In the genomic region with DNA sequence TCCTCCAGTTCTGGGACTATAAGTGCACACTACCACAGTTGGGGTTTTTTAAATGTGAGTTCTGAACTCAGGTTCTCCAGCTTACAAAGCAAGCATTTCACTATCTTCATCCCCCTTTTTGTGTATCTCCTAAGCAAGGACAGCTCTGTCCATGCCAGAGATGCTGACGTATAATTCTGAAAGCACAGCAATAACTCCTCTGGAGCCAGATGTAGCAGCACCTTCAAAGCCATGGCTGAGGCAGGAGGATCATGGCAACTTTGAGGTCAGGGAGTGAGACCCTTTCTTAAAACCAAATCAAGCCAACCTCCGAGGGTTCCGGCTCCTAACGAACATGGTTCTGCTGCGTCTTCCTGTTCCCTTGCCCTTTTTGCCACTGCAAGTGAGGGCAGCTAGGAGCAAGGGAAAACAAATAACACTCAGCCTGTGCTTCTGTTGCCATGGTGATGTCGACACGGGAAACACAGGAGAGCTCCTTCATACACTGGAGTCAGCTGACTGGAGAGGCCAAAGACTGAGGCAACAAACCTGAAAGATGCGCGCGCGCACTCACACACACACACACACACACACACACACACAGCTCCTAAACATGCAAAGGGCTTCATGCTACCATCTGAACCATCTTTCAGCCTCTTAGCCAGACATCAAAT, we compare ENCODE assay signal across 13 mouse cellular contexts. TPM values are rescaled to one million over a fixed set of nuclear protein-coding genes. Genes with fewer than 3 reads are reported as not detected.
DNase-seq lines count a peak whose midpoint lies in the region; ATAC-seq and TF ChIP-seq lines count a peak whose summit lies in the region.
"Had no signal": no experiment of that assay in that cellular context is flagged by ENCODE, and none has a peak within 500 bp of the region (broad histone marks: within the 10 kb centered on the region; RNA-seq: fewer than 3 reads in every experiment).

No protein-coding gene starts in this region.

- H3K27me3 ChIP-seq in forebrain, embryonic 11.5 days (ENCODE audit: control insufficient read depth, insufficient read depth, low read length), result no peaks in the 10 kb centered on the region
- H3K27me3 ChIP-seq in neural tube, embryonic 13.5 days, result no peaks in the 10 kb centered on the region

- H3K4me1 ChIP-seq in forebrain, embryonic 11.5 days (replicated peaks; ENCODE audit: control insufficient read depth, insufficient read depth, low read length), result peaks cover 16% of the 10 kb centered on the region
- H3K4me1 ChIP-seq in lung, adult 2 months (ENCODE audit: control insufficient read depth, insufficient read depth, low read length), result no peaks in the 10 kb centered on the region
- H3K4me1 ChIP-seq in neural tube, embryonic 13.5 days (replicated peaks), result peaks cover 40% of the 10 kb centered on the region

- no peak overlapping the region for H3K4me3 ChIP-seq in forebrain, embryonic 11.5 days (ENCODE audit: low read depth, low read length)
- H3K4me3 ChIP-seq in lung, adult 2 months (replicated peaks; ENCODE audit: extremely low read depth, low read depth, low read length), result no peak overlapping the region
- no peak overlapping the region for H3K4me3 ChIP-seq in neural tube, embryonic 13.5 days

- no peaks in the 10 kb centered on the region for H3K36me3 ChIP-seq in forebrain, embryonic 11.5 days (ENCODE audit: control insufficient read depth, insufficient read depth, low read length)
- H3K36me3 ChIP-seq in neural tube, embryonic 13.5 days, result no peaks in the 10 kb centered on the region

- ATAC-seq in forebrain, embryonic 11.5 days (replicated peaks; ENCODE audit: low FRiP score), result peak; percentile 81
- peak; percentile 75 for ATAC-seq in neural tube, embryonic 13.5 days (ENCODE audit: low read depth)
- ATAC-seq in megakaryocyte progenitor cell, adult 5-6 weeks (replicated peaks; ENCODE audit: poor library complexity), result no peak
- ATAC-seq: CD4-positive, CD25-positive, alpha-beta regulatory T cell, adult 4 months had no signal

- peak; percentile 20 to 38 for DNase-seq in layer of hippocampus, postnatal 10 days (ENCODE audit: low spot score in 2 of 2)
- DNase-seq in layer of hippocampus, postnatal 25 days (ENCODE audit: extremely low spot score in 1 of 2, low spot score in 1 of 2), result no peak
- peak; percentile 67 for DNase-seq in forebrain, embryonic 11.5 days (ENCODE audit: low spot score)
- DNase-seq in lung, adult 2 months, result peak; percentile 43
- no peak for DNase-seq in kidney, adult 8-10 months
- no peak for DNase-seq in cerebellum, postnatal 36 days
- DNase-seq: spleen, adult 18-20 months had no signal

- peak overlapping the region; percentile 21; the same call in 1 of the 2 replicates for H3K4me2 ChIP-seq in forebrain, embryonic 11.5 days (ENCODE audit: low read depth, low read length, severe bottlenecking)
- H3K4me2 ChIP-seq in neural tube, embryonic 13.5 days, result peak overlapping the region; percentile 21; the same call in 1 of the 2 replicates

- 0 out of 2 replicates have a peak, but pooled peaks have one; percentile 15 for TF ChIP-seq POLR2A in lung, adult 2 months (IDR thresholded peaks at IDR 0.05; ENCODE audit: borderline replicate concordance, extremely low read depth, low read depth, low read length)

- no peak overlapping the region for H3K9ac ChIP-seq in forebrain, embryonic 11.5 days (ENCODE audit: low read length)
- peak overlapping the region; percentile 12; the same call in 1 of the 2 replicates for H3K9ac ChIP-seq in neural tube, embryonic 13.5 days

- WGBS in forebrain, embryonic 11.5 days, result 43% methylated on average over 11 of the region's 11 CpGs
- WGBS in lung, adult 2 months, result 46% methylated on average over 11 of the region's 11 CpGs
- 41% methylated on average over 11 of the region's 11 CpGs for WGBS in neural tube, embryonic 13.5 days

- no peak for TF ChIP-seq CTCF in lung, adult 2 months (IDR thresholded peaks at IDR 0.05; ENCODE audit: insufficient read depth, low read length)

- peak overlapping the region; percentile 88 for H3K27ac ChIP-seq in forebrain, embryonic 11.5 days (ENCODE audit: low read depth, low read length)
- peak overlapping the region; percentile 94 for H3K27ac ChIP-seq in neural tube, embryonic 13.5 days (replicated peaks)
- H3K27ac ChIP-seq: macrophage had no signal

- no peaks in the 10 kb centered on the region for H3K9me3 ChIP-seq in forebrain, embryonic 11.5 days (ENCODE audit: control insufficient read depth, low read length)
- peaks cover under 1% of the 10 kb centered on the region; the same call in 1 of the 2 replicates for H3K9me3 ChIP-seq in neural tube, embryonic 13.5 days

RNA-seq across cellular contexts. Expression of a gene that starts 14.0 kb away (rescaled TPM):
- total RNA-seq in layer of hippocampus, postnatal 10 days (2021), result 100 to 1,000 TPM; 222 to 249 TPM
- total RNA-seq in layer of hippocampus, postnatal 25 days (2021), result 100 to 1,000 TPM; 165 to 198 TPM
- 137 and 149 TPM in 2 replicates for polyA plus RNA-seq in forebrain, embryonic 11.5 days (2014; fragmentation: Nextera tagmentation; extraction: Ambion mirVana)
- 1.2 and 2.1 TPM in 2 replicates for polyA plus RNA-seq in lung, adult 2 months (2012; rRNA removed)
- polyA plus RNA-seq in neural tube, embryonic 13.5 days (2015; fragmentation: Nextera tagmentation; extraction: Ambion mirVana), result 246 and 259 TPM in 2 replicates
- not detected in 2 replicates for total RNA-seq in megakaryocyte progenitor cell, adult 5-6 weeks (2015)
- total RNA-seq in megakaryocyte progenitor cell, adult 5-6 weeks (2017), result 0.08 TPM in 1 of 2 replicates, not detected in the other
- polyA plus RNA-seq: macrophage had no signal

RNA-seq across cellular contexts. Expression of a gene that starts 16.1 kb away (rescaled TPM):
- total RNA-seq in layer of hippocampus, postnatal 10 days (2021), result 1 to 10 TPM; 5.7 to 8.8 TPM
- 1 to 10 TPM; 5.8 to 6.9 TPM for total RNA-seq in layer of hippocampus, postnatal 25 days (2021)
- polyA plus RNA-seq in forebrain, embryonic 11.5 days (2014; fragmentation: Nextera tagmentation; extraction: Ambion mirVana), result 12.8 and 15.5 TPM in 2 replicates
- 2.3 and 2.5 TPM in 2 replicates for polyA plus RNA-seq in lung, adult 2 months (2012; rRNA removed)
- polyA plus RNA-seq in neural tube, embryonic 13.5 days (2015; fragmentation: Nextera tagmentation; extraction: Ambion mirVana), result 11.9 and 18.3 TPM in 2 replicates
- total RNA-seq in megakaryocyte progenitor cell, adult 5-6 weeks (2015), result 1.1 and 1.4 TPM in 2 replicates
- not detected in 2 replicates for total RNA-seq in megakaryocyte progenitor cell, adult 5-6 weeks (2017)

RNA-seq across cellular contexts. Expression of a gene that starts 20.3 kb away (rescaled TPM):
- total RNA-seq in layer of hippocampus, postnatal 10 days (2021), result not detected
- not detected for total RNA-seq in layer of hippocampus, postnatal 25 days (2021)
- 0.40 and 0.76 TPM in 2 replicates for polyA plus RNA-seq in forebrain, embryonic 11.5 days (2014; fragmentation: Nextera tagmentation; extraction: Ambion mirVana)
- polyA plus RNA-seq in lung, adult 2 months (2012; rRNA removed), result 0.18 TPM in 1 of 2 replicates, not detected in the other
- 0.88 and 1.4 TPM in 2 replicates for polyA plus RNA-seq in neural tube, embryonic 13.5 days (2015; fragmentation: Nextera tagmentation; extraction: Ambion mirVana)
- 0.46 TPM in 1 of 2 replicates, not detected in the other for total RNA-seq in megakaryocyte progenitor cell, adult 5-6 weeks (2015)
- not detected in 2 replicates for total RNA-seq in megakaryocyte progenitor cell, adult 5-6 weeks (2017)
- total RNA-seq: adrenal gland, postnatal 4 days; layer of hippocampus, adult 18-20 months had no signal
- polyA plus RNA-seq: macrophage had no signal

RNA-seq across cellular contexts. Expression of a gene that starts 20.9 kb away (rescaled TPM):
- 10 to 100 TPM; 45.3 to 48.8 TPM for total RNA-seq in layer of hippocampus, postnatal 10 days (2021)
- 10 to 100 TPM; 42.1 to 46.8 TPM for total RNA-seq in layer of hippocampus, postnatal 25 days (2021)
- 65.3 and 67.0 TPM in 2 replicates for polyA plus RNA-seq in forebrain, embryonic 11.5 days (2014; fragmentation: Nextera tagmentation; extraction: Ambion mirVana)
- 18.2 and 22.6 TPM in 2 replicates for polyA plus RNA-seq in lung, adult 2 months (2012; rRNA removed)
- polyA plus RNA-seq in neural tube, embryonic 13.5 days (2015; fragmentation: Nextera tagmentation; extraction: Ambion mirVana), result 58.6 and 62.2 TPM in 2 replicates
- total RNA-seq in megakaryocyte progenitor cell, adult 5-6 weeks (2015), result 46.9 and 53.0 TPM in 2 replicates
- 53.3 and 54.6 TPM in 2 replicates for total RNA-seq in megakaryocyte progenitor cell, adult 5-6 weeks (2017)

RNA-seq across cellular contexts. Expression of a gene that starts 51.0 kb away (rescaled TPM):
- 10 to 100 TPM; 43.9 to 47.7 TPM for total RNA-seq in layer of hippocampus, postnatal 10 days (2021)
- total RNA-seq in layer of hippocampus, postnatal 25 days (2021), result 10 to 100 TPM; 44.1 TPM
- 55.0 and 57.5 TPM in 2 replicates for polyA plus RNA-seq in forebrain, embryonic 11.5 days (2014; fragmentation: Nextera tagmentation; extraction: Ambion mirVana)
- 0.17 and 0.44 TPM in 2 replicates for polyA plus RNA-seq in lung, adult 2 months (2012; rRNA removed)
- 51.0 and 51.9 TPM in 2 replicates for polyA plus RNA-seq in neural tube, embryonic 13.5 days (2015; fragmentation: Nextera tagmentation; extraction: Ambion mirVana)
- 12.7 and 13.2 TPM in 2 replicates for total RNA-seq in megakaryocyte progenitor cell, adult 5-6 weeks (2015)
- 3.9 and 5.5 TPM in 2 replicates for total RNA-seq in megakaryocyte progenitor cell, adult 5-6 weeks (2017)

Comparison
In these comparisons a context has a peak if more than half of its experiments do, and no peak if none do; other contexts are left out.
1. DNase-seq: peak in layer of hippocampus, postnatal 10 days (2 of 2), forebrain, embryonic 11.5 days (single experiment) and lung, adult 2 months (single experiment); none in layer of hippocampus, postnatal 25 days (0 of 2), kidney, adult 8-10 months (0 of 2) and cerebellum, postnatal 36 days (0 of 2).
2. RNA of a gene that starts 14.0 kb away (total RNA-seq): 222 to 249 TPM in layer of hippocampus, postnatal 10 days and 165 to 198 TPM in layer of hippocampus, postnatal 25 days; 0.08 TPM in megakaryocyte progenitor cell, adult 5-6 weeks; every median in the first group is over 100 times any median in the second.